Mouse (Mus musculus) layer of hippocampus, postnatal 25 days (tissue): ENCODE results near the gene Dnmt1. TPM values are rescaled to one million over a fixed set of nuclear protein-coding genes. Genes with fewer than 3 reads are reported as not detected.

Source experiments
- DNase-seq, 2 experiments: peaks; one replicate each; pipeline ENCODE4 v3.0.0; 2022; ENCODE audit warnings: mixed read lengths in 2 of 2, low spot score in 1 of 2; ENCODE audit errors: extremely low spot score in 1 of 2
- microRNA-seq, 2 experiments: library from miRNA; unstranded; fragments of <30 nt; microRNA quantifications; one replicate each; pipeline ENCODE4 v1.2.0; 2021
- total RNA-seq, 2 experiments: library from RNA; stranded (reverse); gene quantifications; 2 replicates each; pipeline ENCODE4 v1.2.3; 2021

The Dnmt1 gene
- total RNA-seq, 2 experiments from 2014 or later, result 34.6 to 36.3 TPM

GRCm38 (mm10) chr9:20866879-20867278 lies 92.8 kb downstream of the Dnmt1 start:
- no peak for DNase-seq

- DNase-seq, result no peak
These were observed 97.5 kb downstream of the Dnmt1 start for GRCm38 (mm10) chr9:20862225-20862624.

- no peak for DNase-seq
These were observed 97.9 kb downstream of the Dnmt1 start for GRCm38 (mm10) chr9:20861821-20862220.

GRCm38 (mm10) chr9:20859926-20860325 lies 99.8 kb downstream of the Dnmt1 start:
- DNase-seq, result no peak

Small RNAs within 50 kb of the gene (microRNA-seq; reads per million reads assigned to microRNA genes)
- gene Mir7081, result 0.80 to 0.92 reads per million in 2 experiments

Other genes with a start within 250 kb of the Dnmt1 start
- gene Olfm2, start 213.5 kb downstream of the Dnmt1 start, total RNA-seq, result 10 to 100 TPM; 52.6 to 54.3 TPM
- gene Col5a3, start 144.8 kb downstream of the Dnmt1 start, total RNA-seq, result 1 to 10 TPM; 1.2 to 2.5 TPM
- gene Rdh8, start 141.4 kb downstream of the Dnmt1 start, total RNA-seq, result not detected
- 10 to 100 TPM; 50.7 to 77.1 TPM for gene A230050P20Rik, start 91.2 kb downstream of the Dnmt1 start, total RNA-seq
- gene Angptl6, start 80.2 kb downstream of the Dnmt1 start, total RNA-seq, result 10 to 100 TPM; 10.5 to 11.4 TPM
- 10 to 100 TPM; 23.5 to 25.5 TPM for gene Ppan, start 71.7 kb downstream of the Dnmt1 start, total RNA-seq
- 100 to 1,000 TPM; 118 to 122 TPM for gene Eif3g, start 61.3 kb downstream of the Dnmt1 start, total RNA-seq
- gene S1pr2, start 16.9 kb upstream of the Dnmt1 start, total RNA-seq, result 1 to 10 TPM; 2.5 to 3.6 TPM
- 10 to 100 TPM; 60.1 to 62.4 TPM for gene Mrpl4, start 42.9 kb upstream of the Dnmt1 start, total RNA-seq
- 1 to 10 TPM; 2.1 to 2.7 TPM for gene Icam1, start 56.1 kb upstream of the Dnmt1 start, total RNA-seq
- under 1 TPM; 0.84 to 0.87 TPM for gene Icam4, start 69.5 kb upstream of the Dnmt1 start, total RNA-seq
- 100 to 1,000 TPM; 389 to 394 TPM for gene Icam5, start 72.2 kb upstream of the Dnmt1 start, total RNA-seq
- gene Zglp1, start 107.2 kb upstream of the Dnmt1 start, total RNA-seq, result under 1 TPM in 1 of 2 experiments, not detected in 1; 0.94 TPM
- gene Gm49373, start 113.2 kb upstream of the Dnmt1 start, total RNA-seq, result 1 to 10 TPM; 1.1 to 1.3 TPM
- gene Fdx1l, start 113.7 kb upstream of the Dnmt1 start, total RNA-seq, result 10 to 100 TPM; 67.2 to 68.2 TPM
- 1 to 10 TPM; 2.4 to 2.7 TPM for gene Gm38431, start 132.1 kb upstream of the Dnmt1 start, total RNA-seq
- 10 to 100 TPM; 28.4 to 34.7 TPM for gene Raver1, start 132.1 kb upstream of the Dnmt1 start, total RNA-seq
- gene Tyk2, start 171.4 kb upstream of the Dnmt1 start, total RNA-seq, result 10 to 100 TPM; 12.7 to 16.4 TPM
- gene Cdc37, start 190.1 kb upstream of the Dnmt1 start, total RNA-seq, result 100 to 1,000 TPM; 144 to 156 TPM
- gene Pde4a, start 205.8 kb upstream of the Dnmt1 start, total RNA-seq, result 10 to 100 TPM; 74.0 to 85.1 TPM